Mouse (Mus musculus): ENCODE measurements around the gene Rps17. TPM values are rescaled to one million over a fixed set of nuclear protein-coding genes. Genes with fewer than 3 reads are reported as not detected.

Gene Rps17
- 3,363 TPM for polyA plus RNA-seq (2012; fragmentation: generic; extraction: Trizol)
- long read RNA-seq, experiment 1, transcript Rps17-203 (4 exons, 660 nt), result minor isoform, 46 of 543 reads
- long read RNA-seq, experiment 1, transcript Rps17-201 (5 exons, 494 nt), result major isoform, 494 of 543 reads
- long read RNA-seq, experiment 1, partial matches to known transcripts, result 0 of 543 reads
- long read RNA-seq, experiment 1, other reads (novel, unspliced or antisense), result 1 of 543 reads
- long read RNA-seq, experiment 2, transcript Rps17-201 (5 exons, 494 nt), result major isoform, 275 of 286 reads
- long read RNA-seq, experiment 2, partial matches to known transcripts, result 0 of 286 reads
- long read RNA-seq, experiment 2, other reads (novel, unspliced or antisense), result 4 of 286 reads

- Histone ChIP-seq H3K4me3 (ENCODE audit: insufficient read depth, poor library complexity, severe bottlenecking) (peak within 1 kb of the TSS; percentile 95), H3K79me3 (ENCODE audit: low read depth) (peaks cover 41% of the 10 kb centered on the region), H3K79me2 (ENCODE audit: control insufficient read depth, insufficient read depth) (peaks cover 53% of the 10 kb centered on the region), H3ac (ENCODE audit: control insufficient read depth, insufficient read length, low read depth) (peak within 1 kb of the TSS; percentile 100), H3K36me3 (ENCODE audit: control insufficient read depth, insufficient read depth) (peaks cover 47% of the 10 kb centered on the region), H3K27me3 (ENCODE audit: control insufficient read depth, insufficient read depth, insufficient read length) (peaks cover 4% of the 10 kb centered on the region)
- TF ChIP-seq MYOD1 (IDR thresholded peaks at IDR 0.05; ENCODE audit: control insufficient read depth, insufficient read length, low read depth) (no peak), CTCF (IDR thresholded peaks at IDR 0.05; ENCODE audit: control insufficient read depth, insufficient read depth, insufficient read length) (peak; percentile 94), MAX (IDR thresholded peaks at IDR 0.05) (peak; percentile 26), FOSL1 (IDR thresholded peaks at IDR 0.05; ENCODE audit: insufficient read depth, low read length, poor library complexity, severe bottlenecking) (no peak)
Measured at GRCm38 (mm10) chr7:81344544-81345446, at the start of gene Rps17. Gene Rps17, minus strand, starts transcription at chr7:81345254.

GRCm38 (mm10) chr7:81379363-81379762 is 34.3 kb upstream of the Rps17 start:
- TF ChIP-seq MAX (IDR thresholded peaks at IDR 0.05), result no peak
- TF ChIP-seq FOSL1 (IDR thresholded peaks at IDR 0.05; ENCODE audit: insufficient read depth, low read length, poor library complexity, severe bottlenecking), result no peak
- no peak for TF ChIP-seq MYOD1 (IDR thresholded peaks at IDR 0.05; ENCODE audit: control insufficient read depth, insufficient read length, low read depth)
- no peak for TF ChIP-seq USF1 (IDR thresholded peaks at IDR 0.05; ENCODE audit: low read depth)
- no peak for TF ChIP-seq MYOG (IDR thresholded peaks at IDR 0.05; ENCODE audit: control insufficient read depth, extremely low read depth, insufficient read length)
- TF ChIP-seq CEBPB (IDR thresholded peaks at IDR 0.05; ENCODE audit: low read depth), result no peak
- TF ChIP-seq CTCF (IDR thresholded peaks at IDR 0.05; ENCODE audit: control insufficient read depth, insufficient read depth, insufficient read length), result no peak
- peaks cover 8% of the 10 kb centered on the region for H3K27me3 ChIP-seq (ENCODE audit: control insufficient read depth, insufficient read depth, insufficient read length)
- H3K79me2 ChIP-seq (ENCODE audit: control insufficient read depth, insufficient read depth), result no peaks in the 10 kb centered on the region
- no peaks in the 10 kb centered on the region for H3K79me3 ChIP-seq (ENCODE audit: low read depth)
- H3ac ChIP-seq (ENCODE audit: control insufficient read depth, insufficient read length, low read depth), result no peak overlapping the region
- no peaks in the 10 kb centered on the region for H3K36me3 ChIP-seq (ENCODE audit: control insufficient read depth, insufficient read depth)
- H3K4me3 ChIP-seq (ENCODE audit: insufficient read depth, poor library complexity, severe bottlenecking), result no peak overlapping the region

GRCm38 (mm10) chr7:81372337-81372920 is 27.4 kb upstream of the Rps17 start:
- H3K79me3 ChIP-seq (ENCODE audit: low read depth), result no peaks in the 10 kb centered on the region
- no peak overlapping the region for H3K4me3 ChIP-seq (ENCODE audit: insufficient read depth, poor library complexity, severe bottlenecking)
- TF ChIP-seq USF1 (IDR thresholded peaks at IDR 0.05; ENCODE audit: low read depth) (no peak), FOSL1 (IDR thresholded peaks at IDR 0.05; ENCODE audit: insufficient read depth, low read length, poor library complexity, severe bottlenecking) (no peak), CTCF (IDR thresholded peaks at IDR 0.05; ENCODE audit: control insufficient read depth, insufficient read depth, insufficient read length) (no peak), MYOD1 (IDR thresholded peaks at IDR 0.05; ENCODE audit: control insufficient read depth, insufficient read length, low read depth) (no peak), CEBPB (IDR thresholded peaks at IDR 0.05; ENCODE audit: low read depth) (no peak), MYOG (IDR thresholded peaks at IDR 0.05; ENCODE audit: control insufficient read depth, extremely low read depth, insufficient read length) (no peak), MAX (IDR thresholded peaks at IDR 0.05) (no peak)
- no peak overlapping the region for H3ac ChIP-seq (ENCODE audit: control insufficient read depth, insufficient read length, low read depth)
- peaks cover 24% of the 10 kb centered on the region for H3K27me3 ChIP-seq (ENCODE audit: control insufficient read depth, insufficient read depth, insufficient read length)
- H3K79me2 ChIP-seq (ENCODE audit: control insufficient read depth, insufficient read depth), result no peaks in the 10 kb centered on the region
- H3K36me3 ChIP-seq (ENCODE audit: control insufficient read depth, insufficient read depth), result no peaks in the 10 kb centered on the region

GRCm38 (mm10) chr7:81371811-81372210 is 26.8 kb upstream of the Rps17 start:
- Histone ChIP-seq H3ac (ENCODE audit: control insufficient read depth, insufficient read length, low read depth) (no peak overlapping the region), H3K4me3 (ENCODE audit: insufficient read depth, poor library complexity, severe bottlenecking) (no peak overlapping the region)

GRCm38 (mm10) chr7:81369724-81370123 is 24.7 kb upstream of the Rps17 start:
- H3K79me2 ChIP-seq (ENCODE audit: control insufficient read depth, insufficient read depth), result no peaks in the 10 kb centered on the region
- H3ac ChIP-seq (ENCODE audit: control insufficient read depth, insufficient read length, low read depth), result no peak overlapping the region
- H3K36me3 ChIP-seq (ENCODE audit: control insufficient read depth, insufficient read depth), result no peaks in the 10 kb centered on the region
- no peak overlapping the region for H3K4me3 ChIP-seq (ENCODE audit: insufficient read depth, poor library complexity, severe bottlenecking)
- TF ChIP-seq CTCF (IDR thresholded peaks at IDR 0.05; ENCODE audit: control insufficient read depth, insufficient read depth, insufficient read length) (no peak), CEBPB (IDR thresholded peaks at IDR 0.05; ENCODE audit: low read depth) (no peak), MAX (IDR thresholded peaks at IDR 0.05) (no peak), MYOD1 (IDR thresholded peaks at IDR 0.05; ENCODE audit: control insufficient read depth, insufficient read length, low read depth) (no peak), FOSL1 (IDR thresholded peaks at IDR 0.05; ENCODE audit: insufficient read depth, low read length, poor library complexity, severe bottlenecking) (no peak), USF1 (IDR thresholded peaks at IDR 0.05; ENCODE audit: low read depth) (no peak), MYOG (IDR thresholded peaks at IDR 0.05; ENCODE audit: control insufficient read depth, extremely low read depth, insufficient read length) (no peak)
- H3K27me3 ChIP-seq (ENCODE audit: control insufficient read depth, insufficient read depth, insufficient read length), result peaks cover 20% of the 10 kb centered on the region
- H3K79me3 ChIP-seq (ENCODE audit: low read depth), result no peaks in the 10 kb centered on the region

More at GRCm38 (mm10) chr7:81371811-81372210, 26.8 kb upstream of the Rps17 start:
- TF ChIP-seq FOSL1 (IDR thresholded peaks at IDR 0.05; ENCODE audit: insufficient read depth, low read length, poor library complexity, severe bottlenecking) (no peak), CEBPB (IDR thresholded peaks at IDR 0.05; ENCODE audit: low read depth) (no peak), MYOD1 (IDR thresholded peaks at IDR 0.05; ENCODE audit: control insufficient read depth, insufficient read length, low read depth) (no peak), MYOG (IDR thresholded peaks at IDR 0.05; ENCODE audit: control insufficient read depth, extremely low read depth, insufficient read length) (no peak)
- Histone ChIP-seq H3K79me3 (ENCODE audit: low read depth) (no peaks in the 10 kb centered on the region), H3K27me3 (ENCODE audit: control insufficient read depth, insufficient read depth, insufficient read length) (peaks cover 24% of the 10 kb centered on the region), H3K79me2 (ENCODE audit: control insufficient read depth, insufficient read depth) (no peaks in the 10 kb centered on the region), H3K36me3 (ENCODE audit: control insufficient read depth, insufficient read depth) (no peaks in the 10 kb centered on the region)

All from C2C12 (cell line).